Mouse (Mus musculus) cerebellum, adult 18-20 months (tissue): ENCODE data around the gene Mmgt2.

ENCODE experiments used
- DNase-seq, 2 experiments: peaks; one replicate each; pipeline ENCODE4 v3.0.0; 2021

Mmgt2 gene

GRCm38 (mm10) chr11:62621586-62622283 is 26.7 kb upstream of the Mmgt2 start:
- DNase-seq, result no peak

GRCm38 (mm10) chr11:62622850-62623249 is 25.6 kb upstream of the Mmgt2 start:
- DNase-seq, result no peak

GRCm38 (mm10) chr11:62624341-62625291 is 23.8 kb upstream of the Mmgt2 start:
- DNase-seq, result no peak

- DNase-seq, result no peak
Measured at GRCm38 (mm10) chr11:62629352-62630224, 18.9 kb upstream of the Mmgt2 start.

GRCm38 (mm10) chr11:62630225-62630821 is 18.1 kb upstream of the Mmgt2 start:
- DNase-seq, result no peak

GRCm38 (mm10) chr11:62631138-62631537 is 17.3 kb upstream of the Mmgt2 start:
- no peak for DNase-seq

- DNase-seq, result no peak
Measured at GRCm38 (mm10) chr11:62635406-62635805, 13.1 kb upstream of the Mmgt2 start.

- no peak for DNase-seq
Measured at GRCm38 (mm10) chr11:62636105-62636839, 12.2 kb upstream of the Mmgt2 start.

GRCm38 (mm10) chr11:62636840-62637221 is 11.6 kb upstream of the Mmgt2 start:
- no peak for DNase-seq

- no peak for DNase-seq
Measured at GRCm38 (mm10) chr11:62637401-62637800, 11.1 kb upstream of the Mmgt2 start.

GRCm38 (mm10) chr11:62637806-62638205 is 10.7 kb upstream of the Mmgt2 start:
- DNase-seq, result no peak

GRCm38 (mm10) chr11:62638402-62638801 is 10.1 kb upstream of the Mmgt2 start:
- no peak for DNase-seq

- DNase-seq, result no peak
Measured at GRCm38 (mm10) chr11:62640378-62640777, 8.1 kb upstream of the Mmgt2 start.

- DNase-seq, result no peak
Measured at GRCm38 (mm10) chr11:62642023-62642844, 6.2 kb upstream of the Mmgt2 start.

- DNase-seq, result peak; percentile 79 to 85
Measured at GRCm38 (mm10) chr11:62643011-62643631, 5.3 kb upstream of the Mmgt2 start.

- DNase-seq, result no peak
Measured at GRCm38 (mm10) chr11:62643681-62644363, 4.6 kb upstream of the Mmgt2 start.

GRCm38 (mm10) chr11:62644602-62645336 is 3.7 kb upstream of the Mmgt2 start:
- DNase-seq, result no peak

GRCm38 (mm10) chr11:62645337-62645675 is 3.2 kb upstream of the Mmgt2 start:
- no peak for DNase-seq
